Mouse (Mus musculus): Measurements from ENCODE around the gene Prkce.

DNA sequence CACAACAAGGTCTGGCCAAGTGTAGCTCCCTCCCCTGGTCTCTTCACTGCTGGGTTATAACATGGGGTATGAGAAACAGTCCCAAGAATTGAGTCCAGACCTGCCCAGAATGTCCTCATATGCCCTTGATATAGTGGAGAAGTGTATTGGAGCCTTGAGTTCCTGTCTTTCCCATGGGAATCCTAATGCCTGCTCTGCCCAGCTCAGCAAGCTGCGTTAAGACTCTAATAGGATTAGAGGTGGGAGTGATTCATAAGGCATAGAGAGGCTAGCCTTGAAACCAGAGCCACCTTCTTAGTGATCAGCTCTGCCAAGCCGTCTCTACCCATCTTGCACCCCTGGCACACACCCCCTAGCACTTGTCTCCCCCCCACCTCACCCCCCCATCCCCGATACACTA is 455.3 kb downstream of the Prkce start:
- no peak for TF ChIP-seq CTCF (IDR thresholded peaks at IDR 0.05; ENCODE audit: low read depth)
- no peak for TF ChIP-seq EP300 (IDR thresholded peaks at IDR 0.05; ENCODE audit: low read depth)
